Mouse (Mus musculus) testis, adult 2 months (tissue): ENCODE measurements at regions not wholly inside any gene's neighbourhood (a gene's known extent, or its start where the extent isn't known, plus 50 kb on each side); places are given as distances from the start of the nearest gene placed in this dataset.
A peak's percentile ranks its signal among the peaks of the same experiment; 100 is the strongest.

Experiments
- H3K27ac ChIP-seq: fragments of 200-500 bp; 2 replicates; pipeline ENCODE4 v1.5.1; 2012; ENCODE audit warnings: low read depth, low read length; ENCODE audit not compliant: control insufficient read depth, insufficient read depth
- H3K27me3 ChIP-seq: fragments of 200-500 bp; 2 replicates; pipeline ENCODE4 v1.6.1; 2012; ENCODE audit warnings: mild to moderate bottlenecking, low read length, moderate library complexity; ENCODE audit not compliant: control insufficient read depth, insufficient read depth
- H3K36me3 ChIP-seq: fragments of 200-500 bp; 2 replicates; pipeline ENCODE4 v1.6.1; 2012; ENCODE audit warnings: mild to moderate bottlenecking, low read length; ENCODE audit not compliant: control insufficient read depth, insufficient read depth
- H3K4me1 ChIP-seq: fragments of 200-500 bp; 2 replicates; pipeline ENCODE4 v1.6.1; 2012; ENCODE audit warnings: low read length; ENCODE audit not compliant: control insufficient read depth, insufficient read depth
- H3K4me3 ChIP-seq: fragments of 200-500 bp; 2 replicates; pipeline ENCODE4 v1.5.1; 2012; ENCODE audit warnings: low read depth, mild to moderate bottlenecking, low read length, moderate library complexity, mixed read lengths; ENCODE audit not compliant: control insufficient read depth
- CTCF ChIP-seq: fragments of 200-500 bp; IDR thresholded peaks from 2 replicates; pipeline ENCODE4 v1.5.1; 2012; ENCODE audit warnings: low read depth, mild to moderate bottlenecking, inconsistent platforms, low read length, moderate library complexity; ENCODE audit not compliant: control insufficient read depth, insufficient read depth, insufficient replicate concordance
- POLR2A ChIP-seq: fragments of 200-500 bp; IDR thresholded peaks from 2 replicates; pipeline ENCODE4 v1.6.1; 2012; ENCODE audit warnings: low read depth, mild to moderate bottlenecking, inconsistent platforms, low read length, moderate library complexity; ENCODE audit not compliant: control insufficient read depth

DNA sequence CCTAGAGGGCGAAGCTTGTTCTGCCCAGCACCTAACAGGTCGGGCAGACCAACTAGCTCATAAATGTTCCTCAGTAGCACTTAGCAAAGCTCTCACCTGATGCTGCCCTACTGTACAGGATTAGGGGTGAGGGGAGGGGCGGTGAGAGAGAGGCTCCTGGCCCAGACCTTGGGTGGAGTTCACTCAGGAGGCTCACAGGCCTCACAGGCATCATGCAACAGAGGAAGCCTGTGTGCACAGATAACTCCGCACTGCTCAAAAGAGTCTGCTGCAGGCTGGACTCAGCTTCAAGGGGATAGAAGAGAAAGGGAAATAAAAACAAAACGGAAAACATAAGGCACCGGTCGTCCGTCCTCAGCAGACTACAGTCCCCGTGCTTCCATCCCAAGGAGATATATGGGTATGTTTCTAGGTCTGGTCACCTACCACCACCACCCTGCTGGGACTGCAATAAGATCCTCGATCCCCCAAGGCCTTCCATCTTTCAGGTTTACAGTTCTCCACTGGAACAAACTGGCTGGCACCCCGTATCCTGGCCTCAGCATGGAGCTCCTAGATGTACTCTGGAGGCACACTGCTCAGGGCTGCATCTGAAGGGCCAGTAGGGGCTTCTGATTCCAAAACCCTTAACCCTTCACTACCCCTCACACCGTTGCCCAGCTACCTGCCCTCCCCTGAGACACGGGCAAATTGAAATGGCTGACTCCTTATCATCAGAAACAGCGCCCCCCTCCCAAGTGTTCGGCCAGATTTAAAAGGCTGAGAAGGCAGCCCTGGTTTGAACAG lies 184.2 kb downstream of the Bmp7 start:
- H3K27me3 ChIP-seq: no peaks in the 10 kb centered on the region

DNA sequence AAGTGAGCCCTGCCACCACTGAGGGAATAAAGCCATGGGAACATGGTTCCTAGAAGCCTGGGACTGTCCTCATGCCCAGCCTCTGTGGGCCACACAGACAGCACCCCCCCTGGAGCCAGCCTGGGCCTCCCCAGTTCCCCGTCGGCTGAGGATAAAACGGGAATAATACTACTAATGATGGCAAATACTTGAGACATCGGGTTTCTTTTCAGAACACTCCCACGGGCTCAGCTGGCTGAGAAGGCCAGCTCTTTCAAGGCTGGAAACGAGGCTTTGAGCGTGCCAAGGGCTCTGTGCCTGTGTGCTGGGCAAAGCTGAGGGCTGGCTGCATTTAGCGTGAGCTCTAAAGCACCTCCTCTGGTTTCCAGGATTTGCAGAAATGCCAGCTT lies 183.7 kb downstream of the Bmp7 start:
- H3K27ac ChIP-seq: no peak overlapping the region

More for the DNA sequence above, 184.2 kb downstream of the Bmp7 start:
- no peak for TF ChIP-seq CTCF
- TF ChIP-seq POLR2A: no peak
- no peak overlapping the region for H3K27ac ChIP-seq
- H3K36me3 ChIP-seq: no peaks in the 10 kb centered on the region
- H3K4me1 ChIP-seq: no peaks in the 10 kb centered on the region
- H3K4me3 ChIP-seq: no peak overlapping the region

DNA sequence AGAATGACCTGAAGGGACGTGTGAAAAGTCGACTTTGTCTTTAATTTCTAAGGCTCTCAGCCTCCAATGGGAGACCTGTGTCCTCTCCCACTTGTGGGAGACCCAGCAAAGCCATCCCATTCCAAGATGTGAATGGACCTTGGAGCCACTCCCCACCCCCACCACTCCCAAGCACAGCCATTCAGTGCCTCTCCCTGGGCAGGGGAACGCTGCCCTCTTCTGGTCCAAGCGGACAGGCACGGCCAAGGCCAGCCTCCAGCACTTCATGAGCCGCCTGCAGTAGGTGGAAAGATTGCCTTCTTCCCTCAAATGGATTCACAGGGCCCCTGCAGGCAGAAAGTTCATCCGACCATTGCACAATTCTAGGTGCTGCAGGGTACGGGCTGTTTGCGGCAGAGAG lies 181.6 kb downstream of the Bmp7 start:
- Histone ChIP-seq H3K27me3 (no peaks in the 10 kb centered on the region), H3K4me1 (no peaks in the 10 kb centered on the region), H3K27ac (no peak overlapping the region), H3K36me3 (no peaks in the 10 kb centered on the region), H3K4me3 (no peak overlapping the region)
- TF ChIP-seq CTCF (peak; percentile 63; the same call in 1 of the 2 replicates), POLR2A (no peak)

More for the DNA sequence above, 183.7 kb downstream of the Bmp7 start:
- no peak overlapping the region for H3K4me3 ChIP-seq
- no peaks in the 10 kb centered on the region for H3K4me1 ChIP-seq
- no peaks in the 10 kb centered on the region for H3K27me3 ChIP-seq
- no peak for TF ChIP-seq CTCF
- no peak for TF ChIP-seq POLR2A
- H3K36me3 ChIP-seq: no peaks in the 10 kb centered on the region

DNA sequence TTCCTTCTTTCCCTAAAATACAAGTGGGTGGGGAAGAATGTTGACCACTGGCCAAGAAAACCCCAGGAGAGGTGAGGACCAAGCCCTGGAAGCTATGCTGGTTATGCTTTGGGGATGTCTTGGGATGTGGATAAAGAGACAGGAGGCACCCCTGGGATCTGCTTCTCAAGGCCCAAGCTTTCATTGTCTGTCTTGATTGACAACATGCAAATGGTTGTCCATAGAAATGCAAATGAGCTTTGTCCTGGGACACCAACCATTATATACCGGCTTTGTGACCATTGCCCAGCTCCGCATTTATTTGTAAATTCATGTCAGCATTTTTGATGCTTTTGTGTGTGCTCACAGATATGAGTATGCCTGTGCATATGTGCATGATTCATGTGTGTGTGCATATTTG lies 174.9 kb downstream of the Bmp7 start:
- H3K27me3 ChIP-seq: no peaks in the 10 kb centered on the region
- H3K27ac ChIP-seq: no peak overlapping the region

DNA sequence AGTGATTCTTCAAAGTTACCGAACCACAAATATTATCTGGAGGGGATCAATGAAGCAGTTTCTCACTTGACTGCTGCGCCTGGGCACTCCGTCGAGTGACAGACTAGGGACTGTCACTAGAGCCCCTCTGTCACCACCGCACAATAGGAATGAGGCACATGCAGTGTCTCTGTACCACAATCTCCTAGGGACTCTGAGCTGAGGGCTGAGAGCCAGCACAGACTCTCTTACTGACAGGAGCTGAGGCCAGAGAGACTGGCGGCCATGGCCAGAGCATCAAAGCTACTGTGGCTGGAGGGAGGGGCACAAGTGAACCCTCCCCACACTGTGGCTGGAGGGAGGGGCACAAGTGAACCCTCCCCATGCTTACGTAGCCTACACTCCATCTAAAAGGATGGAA lies 173.7 kb downstream of the Bmp7 start:
- peaks cover 14% of the 10 kb centered on the region for H3K4me1 ChIP-seq
- TF ChIP-seq CTCF: no peak
- no peak for TF ChIP-seq POLR2A
- no peaks in the 10 kb centered on the region for H3K27me3 ChIP-seq
- H3K36me3 ChIP-seq: no peaks in the 10 kb centered on the region
- no peak overlapping the region for H3K4me3 ChIP-seq
- H3K27ac ChIP-seq: no peak overlapping the region

More for the DNA sequence above, 174.9 kb downstream of the Bmp7 start:
- Histone ChIP-seq H3K4me3 (no peak overlapping the region), H3K36me3 (no peaks in the 10 kb centered on the region), H3K4me1 (peaks cover 7% of the 10 kb centered on the region)
- TF ChIP-seq CTCF: no peak
- TF ChIP-seq POLR2A: no peak

DNA sequence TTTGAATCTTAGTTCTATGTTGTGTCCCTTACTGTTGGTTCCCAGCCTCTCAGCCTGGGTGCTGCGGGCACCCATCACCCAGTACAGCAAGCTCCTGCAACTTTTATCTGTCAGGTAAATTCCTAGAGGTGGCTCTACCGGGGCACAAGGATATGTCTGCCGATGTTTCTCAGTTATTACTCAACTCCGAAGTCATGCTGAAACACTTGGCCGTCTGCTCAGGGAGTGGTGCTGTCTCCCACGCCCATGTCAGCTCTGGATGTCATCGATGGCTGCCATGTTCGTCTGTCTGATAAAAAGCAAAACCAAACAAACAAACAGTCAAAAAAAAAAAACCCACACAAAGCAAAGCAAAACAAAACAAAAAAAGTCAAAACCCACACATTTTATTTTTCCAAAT lies 171.4 kb downstream of the Bmp7 start:
- Histone ChIP-seq H3K36me3 (no peaks in the 10 kb centered on the region), H3K4me1 (peaks cover 14% of the 10 kb centered on the region), H3K27me3 (no peaks in the 10 kb centered on the region), H3K4me3 (no peak overlapping the region), H3K27ac (no peak overlapping the region)
- TF ChIP-seq CTCF: no peak
- no peak for TF ChIP-seq POLR2A

DNA sequence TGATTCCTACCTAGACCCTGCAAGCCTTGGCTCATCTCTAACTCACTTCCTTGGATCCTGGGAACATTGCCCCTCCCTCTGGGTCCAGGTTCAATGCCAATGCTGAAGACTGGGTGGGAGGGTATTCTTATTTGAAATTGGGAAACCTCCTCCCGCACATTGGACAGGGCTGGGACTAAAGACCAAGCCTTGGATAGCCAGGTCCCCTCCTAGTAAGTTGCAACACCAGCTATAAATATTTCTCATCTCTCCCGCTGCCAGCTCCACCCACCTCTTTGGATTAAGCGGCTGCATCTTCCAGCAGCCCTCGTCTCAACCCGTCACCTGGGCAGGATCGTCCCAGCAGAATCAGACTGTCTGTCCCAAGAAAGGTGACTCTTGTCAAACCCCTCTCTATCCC lies 170.1 kb downstream of the Bmp7 start:
- Histone ChIP-seq H3K27me3 (no peaks in the 10 kb centered on the region), H3K4me3 (peak overlapping the region; percentile 50; the same call in 1 of the 2 replicates), H3K4me1 (peaks cover 14% of the 10 kb centered on the region), H3K36me3 (no peaks in the 10 kb centered on the region), H3K27ac (peak overlapping the region; percentile 10; the same call in 1 of the 2 replicates)
- TF ChIP-seq POLR2A (no peak), CTCF (no peak)
